Mouse (Mus musculus): ENCODE results near the gene Cyb561d2. TPM values are rescaled to one million over a fixed set of nuclear protein-coding genes. Genes with fewer than 3 reads are reported as not detected.
"Not testable (repeated sequence)": the region's sequence is repeated elsewhere in the genome, so short reads cannot be mapped to it uniquely, and the experiment has no call there.

Gene Cyb561d2
- polyA plus RNA-seq, 1 experiment from 2014 or later = 53.9 TPM

DNA sequence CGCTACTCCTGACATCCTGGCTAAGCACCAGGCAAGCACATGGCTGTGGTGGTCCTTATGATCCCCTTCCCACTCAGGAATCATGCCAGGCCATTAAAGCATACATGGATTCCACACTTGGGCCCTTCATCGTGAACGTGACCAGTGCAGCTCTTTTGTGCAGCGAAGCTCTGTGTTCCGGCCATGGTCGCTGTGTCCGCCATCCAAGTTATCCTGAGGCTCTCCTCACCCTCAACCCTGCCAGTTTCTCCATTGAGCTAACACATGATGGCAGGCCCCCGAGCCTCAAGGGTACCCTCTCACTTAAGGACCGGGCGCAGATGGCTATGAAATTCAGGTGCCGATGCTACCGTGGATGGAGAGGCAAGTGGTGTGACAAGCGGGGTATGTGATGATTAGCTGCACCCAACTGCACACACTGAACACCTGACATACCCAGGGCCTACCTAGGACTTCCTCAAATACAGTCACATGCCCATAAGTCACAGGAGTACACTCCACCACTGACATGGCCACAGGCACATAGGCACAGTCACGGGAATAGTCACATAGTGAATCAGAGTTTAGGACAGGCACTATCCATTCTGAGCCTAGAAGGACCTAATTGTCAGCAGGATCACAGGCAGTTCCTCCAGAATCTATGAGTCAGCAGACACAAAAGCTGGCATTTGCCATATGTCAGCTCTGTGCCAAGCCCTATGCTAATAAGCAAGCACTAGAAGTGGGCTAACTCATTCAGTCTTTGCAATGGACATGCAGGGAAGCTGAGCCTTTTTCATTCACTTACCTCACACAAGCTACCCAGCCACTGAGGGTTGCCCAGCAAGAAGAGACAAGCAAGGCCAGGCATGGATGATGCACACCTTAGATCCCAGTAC, 37.3 kb upstream of the Cyb561d2 start:
- Histone ChIP-seq H3K27ac (replicated peaks) (no peak overlapping the region), H3K4me3 (replicated peaks) (no peak overlapping the region), H3K36me3 (peaks cover 6% of the 10 kb centered on the region; the same call in 1 of the 2 replicates), H3K4me1 (peaks cover 47% of the 10 kb centered on the region), H3K27me3 (replicated peaks) (no peaks in the 10 kb centered on the region), H3K9ac (replicated peaks) (0 out of 2 replicates have a peak overlapping the region, but pooled peaks have one; percentile 14), H3K4me2 (peak overlapping the region; percentile 94), H3K9me3 (replicated peaks) (no peaks in the 10 kb centered on the region)
- 86% methylated on average over 14 of the region's 14 CpGs for WGBS
- no peak for ATAC-seq (ENCODE audit: low FRiP score)

DNA sequence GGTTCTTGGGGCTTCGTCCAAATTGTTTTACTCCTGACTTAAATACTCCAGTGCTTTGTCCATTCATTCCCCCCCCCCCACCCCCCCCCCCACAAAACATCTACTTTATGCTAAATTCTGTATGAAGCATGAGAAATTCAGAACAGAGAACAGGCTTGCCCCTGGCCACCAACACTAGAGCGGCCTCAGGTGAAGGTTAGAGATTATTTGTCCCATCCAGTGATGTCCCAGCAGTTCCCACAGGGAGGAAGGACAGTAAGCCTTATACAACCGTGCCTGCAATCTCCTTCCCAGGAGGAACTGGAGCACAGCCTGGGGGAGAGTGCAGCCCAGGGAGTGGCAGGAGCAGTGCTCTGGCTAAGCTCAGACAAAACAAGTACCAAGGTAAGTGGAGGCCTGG, 36.6 kb upstream of the Cyb561d2 start, which contains the start of gene Naa80:
Naa80 (plus strand) TSS at position 301 of the 400 bp plus-strand sequence.
- WGBS = 77% methylated on average over 3 of the region's 3 CpGs
- Histone ChIP-seq H3K36me3 (peaks cover 10% of the 10 kb centered on the region; the same call in 1 of the 2 replicates), H3K9ac (replicated peaks) (peak within 1 kb of the TSS; percentile 14; the same call in 1 of the 2 replicates), H3K9me3 (replicated peaks) (no peaks in the 10 kb centered on the region), H3K4me2 (peak within 1 kb of the TSS; percentile 94), H3K27me3 (replicated peaks) (no peaks in the 10 kb centered on the region), H3K4me1 (peaks cover 47% of the 10 kb centered on the region), H3K4me3 (replicated peaks) (no peak within 1 kb of the TSS), H3K27ac (replicated peaks) (no peak within 1 kb of the TSS)
- no peak for ATAC-seq (ENCODE audit: low FRiP score)

DNA sequence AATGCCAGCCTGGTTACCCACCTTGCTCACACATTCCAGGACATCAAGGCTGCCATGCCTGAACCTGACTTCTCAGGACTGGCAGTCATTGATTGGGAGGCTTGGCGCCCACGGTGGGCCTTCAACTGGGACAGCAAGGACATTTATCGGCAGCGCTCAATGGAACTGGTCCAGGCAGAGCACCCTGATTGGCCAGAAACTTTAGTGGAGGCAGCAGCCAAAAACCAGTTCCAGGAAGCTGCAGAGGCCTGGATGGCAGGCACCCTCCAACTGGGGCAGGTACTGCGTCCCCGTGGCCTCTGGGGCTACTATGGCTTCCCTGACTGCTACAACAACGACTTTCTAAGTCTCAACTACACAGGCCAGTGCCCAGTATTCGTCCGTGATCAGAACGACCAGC, 35.9 kb upstream of the Cyb561d2 start:
- Histone ChIP-seq H3K27me3 (replicated peaks) (no peaks in the 10 kb centered on the region), H3K4me3 (replicated peaks) (no peak overlapping the region), H3K9ac (replicated peaks) (no peak overlapping the region), H3K27ac (replicated peaks) (no peak overlapping the region), H3K36me3 (peaks cover 15% of the 10 kb centered on the region), H3K9me3 (replicated peaks) (no peaks in the 10 kb centered on the region), H3K4me1 (peaks cover 47% of the 10 kb centered on the region), H3K4me2 (no peak overlapping the region)
- ATAC-seq (ENCODE audit: low FRiP score) = no peak
- WGBS = 96% methylated on average over 10 of the region's 10 CpGs

DNA sequence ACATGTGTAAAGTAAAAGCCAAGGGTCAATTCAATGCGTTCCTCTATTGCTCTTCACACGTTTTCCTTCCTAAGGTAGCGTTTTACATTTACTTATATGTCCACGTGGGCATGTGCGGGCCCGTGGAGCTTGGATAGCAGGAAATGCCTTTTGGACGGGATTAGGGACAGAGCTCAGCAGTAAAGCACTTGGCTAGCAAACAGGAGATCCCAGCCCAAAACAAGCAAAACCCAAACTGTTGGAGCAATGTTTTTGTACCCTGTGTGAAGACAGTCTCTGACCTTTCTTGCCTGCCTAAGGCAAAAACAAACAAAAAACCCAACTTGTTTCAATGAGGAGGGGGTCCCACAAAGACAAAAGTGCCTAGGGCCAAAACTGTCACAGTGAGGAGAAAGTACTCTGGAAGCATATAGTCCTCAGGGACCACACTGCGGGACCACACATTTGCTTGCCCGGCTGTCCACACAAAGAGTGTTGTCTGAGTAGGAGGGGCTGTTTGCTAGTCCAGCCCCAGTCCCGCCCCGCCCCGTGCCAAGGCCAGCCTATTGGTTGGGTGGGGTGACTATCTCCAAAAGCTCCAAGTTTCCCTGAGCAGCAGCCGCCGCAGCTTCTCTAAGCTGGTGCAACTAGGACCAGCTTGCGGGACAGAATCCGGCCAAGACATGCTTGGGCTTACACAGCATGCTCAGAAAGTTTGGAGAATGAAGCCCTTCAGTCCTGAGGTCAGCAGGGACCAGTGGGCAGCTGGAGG, 34.5 kb upstream of the Cyb561d2 start, which contains the start of gene Hyal1:
Hyal1 (plus strand) TSS at position 571 of the 751 bp plus-strand sequence.
- H3K27ac ChIP-seq (replicated peaks) = peak within 1 kb of the TSS; percentile 48
- no peaks in the 10 kb centered on the region for H3K27me3 ChIP-seq (replicated peaks)
- H3K9me3 ChIP-seq (replicated peaks) = no peaks in the 10 kb centered on the region
- peak within 1 kb of the TSS; percentile 23 for H3K4me3 ChIP-seq (replicated peaks)
- H3K4me2 ChIP-seq = peak within 1 kb of the TSS; percentile 47
- peak within 1 kb of the TSS; percentile 34 for H3K9ac ChIP-seq (replicated peaks)
- peaks cover 45% of the 10 kb centered on the region for H3K4me1 ChIP-seq
- H3K36me3 ChIP-seq = peaks cover 26% of the 10 kb centered on the region
- 29% methylated on average over 16 of the region's 16 CpGs for WGBS
- ATAC-seq (ENCODE audit: low FRiP score) = no peak

DNA sequence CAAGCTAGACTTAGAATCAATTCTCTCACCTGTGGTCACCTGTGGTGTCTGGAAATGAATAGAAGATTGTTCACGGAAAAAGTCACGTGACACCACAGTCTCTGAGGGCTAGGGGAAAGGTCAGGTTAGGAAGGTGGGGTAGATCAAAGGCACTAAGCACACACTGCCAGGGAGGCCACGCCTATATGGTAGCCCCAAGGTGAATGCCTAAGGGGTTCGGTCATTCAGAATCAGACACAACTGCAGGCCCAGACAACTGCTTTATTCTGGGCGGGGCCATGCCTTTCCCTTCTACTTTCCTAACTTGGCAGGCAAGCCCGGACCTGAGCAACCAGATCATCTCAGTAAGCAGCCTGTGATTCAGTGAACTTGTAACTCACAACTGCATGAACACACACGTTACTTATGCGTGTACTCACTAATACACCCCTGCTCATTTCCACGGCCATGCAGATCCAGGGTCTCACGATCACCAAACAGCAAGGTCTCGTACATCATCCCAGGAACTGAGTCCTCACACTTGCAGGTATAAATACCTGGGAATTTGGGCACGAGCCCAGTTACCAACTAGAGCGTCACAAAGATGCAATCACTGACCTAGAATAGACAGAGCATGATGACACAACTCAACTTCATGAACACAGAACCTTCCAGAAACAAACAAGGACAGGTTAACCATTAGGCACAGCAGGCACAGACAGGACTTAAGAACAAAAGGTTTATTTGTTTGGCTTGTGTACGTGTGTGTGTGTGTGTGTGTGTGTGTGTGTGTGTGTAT, 33.8 kb upstream of the Cyb561d2 start:
- ATAC-seq (ENCODE audit: low FRiP score) = no peak
- Histone ChIP-seq H3K4me3 (replicated peaks) (no peak overlapping the region), H3K9ac (replicated peaks) (no peak overlapping the region), H3K9me3 (replicated peaks) (no peaks in the 10 kb centered on the region), H3K36me3 (peaks cover 33% of the 10 kb centered on the region), H3K27me3 (replicated peaks) (no peaks in the 10 kb centered on the region), H3K4me1 (peaks cover 45% of the 10 kb centered on the region), H3K4me2 (no peak overlapping the region), H3K27ac (replicated peaks) (no peak overlapping the region)
- 87% methylated on average over 14 of the region's 14 CpGs for WGBS

DNA sequence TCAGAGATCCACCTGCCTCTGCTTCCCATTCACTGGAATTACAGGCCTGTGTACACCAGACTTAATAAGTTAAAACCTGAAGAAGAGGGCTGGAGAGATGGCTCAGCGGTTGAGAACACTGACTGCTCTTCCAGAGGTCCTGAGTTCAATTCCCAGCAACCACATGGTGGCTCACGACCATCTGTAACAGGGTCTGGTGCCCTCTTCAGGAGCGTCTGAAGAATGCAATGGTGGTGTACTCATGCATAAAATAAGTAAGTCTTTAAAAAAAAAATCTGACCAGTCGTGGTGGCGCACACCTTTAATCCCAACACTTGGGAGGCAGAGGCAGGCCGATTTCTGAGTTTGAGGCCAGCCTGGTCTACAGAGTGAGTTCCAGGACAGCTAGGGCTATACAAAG, 31.8 kb upstream of the Cyb561d2 start:
- Histone ChIP-seq H3K36me3 (peaks cover 33% of the 10 kb centered on the region), H3K4me1 (peaks cover 41% of the 10 kb centered on the region)
- 84% methylated on average over 6 of the region's 6 CpGs for WGBS
- not testable (repeated sequence) for H3K27me3 ChIP-seq (replicated peaks); ATAC-seq (ENCODE audit: low FRiP score); H3K4me2 ChIP-seq; H3K9ac ChIP-seq (replicated peaks); H3K9me3 ChIP-seq (replicated peaks); H3K27ac ChIP-seq (replicated peaks); H3K4me3 ChIP-seq (replicated peaks)

DNA sequence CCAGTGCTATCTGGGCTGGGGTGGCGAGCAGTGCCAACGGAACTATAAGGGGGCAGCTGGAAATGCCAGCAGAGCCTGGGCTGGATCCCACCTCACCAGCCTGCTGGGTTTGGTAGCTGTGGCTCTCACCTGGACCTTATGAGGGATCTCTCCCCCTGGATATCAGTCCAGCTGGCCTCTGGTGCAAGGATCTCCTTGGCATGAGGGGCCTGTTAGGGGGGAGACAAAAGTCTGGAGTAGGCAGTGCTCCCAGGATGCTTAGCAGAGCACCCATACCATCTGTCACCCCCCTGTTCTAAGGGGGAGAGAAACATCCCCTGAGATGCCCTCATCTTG, 30.3 kb upstream of the Cyb561d2 start:
- 100% methylated on average over 2 of the region's 2 CpGs for WGBS
- H3K4me2 ChIP-seq = no peak overlapping the region
- H3K9me3 ChIP-seq (replicated peaks) = no peaks in the 10 kb centered on the region
- H3K27ac ChIP-seq (replicated peaks) = no peak overlapping the region
- H3K36me3 ChIP-seq = peaks cover 33% of the 10 kb centered on the region
- H3K4me1 ChIP-seq = peaks cover 46% of the 10 kb centered on the region
- no peak overlapping the region for H3K4me3 ChIP-seq (replicated peaks)
- H3K9ac ChIP-seq (replicated peaks) = no peak overlapping the region
- no peak for ATAC-seq (ENCODE audit: low FRiP score)
- H3K27me3 ChIP-seq (replicated peaks) = no peaks in the 10 kb centered on the region

DNA sequence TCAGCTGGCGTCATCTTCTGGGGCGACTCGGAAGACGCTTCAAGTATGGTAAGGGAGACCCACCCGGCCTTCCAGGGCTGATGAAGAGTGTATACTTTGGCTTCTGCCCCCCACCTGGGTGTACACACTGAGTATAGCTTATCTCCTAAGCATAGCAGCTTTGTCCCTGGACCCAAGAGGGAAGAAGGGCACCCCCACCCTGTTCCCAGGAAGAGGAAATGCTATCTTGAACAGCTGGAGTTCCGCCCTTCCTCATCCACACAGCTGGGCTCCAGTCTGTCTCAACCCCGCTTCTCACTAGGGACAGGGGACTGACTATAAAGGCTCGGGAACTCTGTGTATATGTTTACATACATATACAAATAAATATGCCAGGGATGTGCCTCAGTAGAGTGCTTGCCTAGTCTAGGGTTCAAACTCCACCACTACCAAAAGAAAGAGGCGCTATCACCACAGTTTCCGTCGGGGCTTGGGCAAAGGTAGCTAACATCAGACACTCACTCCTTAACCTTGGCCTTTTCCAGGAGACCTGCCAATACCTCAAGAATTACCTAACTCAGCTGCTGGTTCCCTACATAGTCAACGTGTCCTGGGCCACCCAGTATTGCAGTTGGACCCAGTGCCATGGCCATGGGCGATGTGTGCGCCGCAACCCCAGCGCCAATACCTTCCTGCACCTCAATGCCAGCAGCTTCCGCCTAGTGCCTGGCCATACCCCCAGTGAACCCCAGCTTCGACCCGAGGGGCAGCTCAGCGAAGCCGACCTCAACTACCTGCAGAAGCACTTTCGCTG, 29.7 kb upstream of the Cyb561d2 start:
- H3K9me3 ChIP-seq (replicated peaks) = no peaks in the 10 kb centered on the region
- peak overlapping the region; percentile 9; the same call in 1 of the 2 replicates for H3K4me2 ChIP-seq
- H3K36me3 ChIP-seq = peaks cover 33% of the 10 kb centered on the region
- H3K27me3 ChIP-seq (replicated peaks) = no peaks in the 10 kb centered on the region
- H3K27ac ChIP-seq (replicated peaks) = no peak overlapping the region
- no peak overlapping the region for H3K4me3 ChIP-seq (replicated peaks)
- 96% methylated on average over 22 of the region's 22 CpGs for WGBS
- H3K9ac ChIP-seq (replicated peaks) = no peak overlapping the region
- H3K4me1 ChIP-seq = peaks cover 42% of the 10 kb centered on the region
- no peak for ATAC-seq (ENCODE audit: low FRiP score)

DNA sequence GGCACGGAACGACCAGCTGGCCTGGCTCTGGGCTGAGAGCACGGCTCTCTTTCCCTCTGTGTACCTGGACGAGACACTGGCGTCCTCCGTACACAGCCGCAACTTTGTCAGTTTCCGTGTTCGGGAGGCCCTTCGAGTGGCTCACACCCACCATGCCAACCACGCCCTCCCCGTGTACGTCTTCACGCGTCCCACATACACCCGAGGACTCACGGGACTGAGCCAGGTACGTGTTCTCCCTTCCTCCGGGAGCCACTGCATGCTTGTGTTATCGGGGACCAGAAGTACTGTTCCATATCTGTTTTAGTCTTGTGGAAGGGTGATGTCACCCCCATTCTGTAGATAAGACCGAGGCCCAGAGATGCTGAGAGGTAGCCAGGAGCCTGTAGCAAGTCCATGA, 28.9 kb upstream of the Cyb561d2 start:
- no peak for ATAC-seq (ENCODE audit: low FRiP score)
- H3K9ac ChIP-seq (replicated peaks) = 0 out of 2 replicates have a peak overlapping the region, but pooled peaks have one; percentile 86
- 95% methylated on average over 21 of the region's 21 CpGs for WGBS
- H3K9me3 ChIP-seq (replicated peaks) = no peaks in the 10 kb centered on the region
- no peak overlapping the region for H3K27ac ChIP-seq (replicated peaks)
- no peaks in the 10 kb centered on the region for H3K27me3 ChIP-seq (replicated peaks)
- H3K36me3 ChIP-seq = peaks cover 36% of the 10 kb centered on the region
- peak overlapping the region; percentile 69 for H3K4me2 ChIP-seq
- H3K4me1 ChIP-seq = peaks cover 42% of the 10 kb centered on the region
- peak overlapping the region; percentile 85; the same call in 1 of the 2 replicates for H3K4me3 ChIP-seq (replicated peaks)

DNA sequence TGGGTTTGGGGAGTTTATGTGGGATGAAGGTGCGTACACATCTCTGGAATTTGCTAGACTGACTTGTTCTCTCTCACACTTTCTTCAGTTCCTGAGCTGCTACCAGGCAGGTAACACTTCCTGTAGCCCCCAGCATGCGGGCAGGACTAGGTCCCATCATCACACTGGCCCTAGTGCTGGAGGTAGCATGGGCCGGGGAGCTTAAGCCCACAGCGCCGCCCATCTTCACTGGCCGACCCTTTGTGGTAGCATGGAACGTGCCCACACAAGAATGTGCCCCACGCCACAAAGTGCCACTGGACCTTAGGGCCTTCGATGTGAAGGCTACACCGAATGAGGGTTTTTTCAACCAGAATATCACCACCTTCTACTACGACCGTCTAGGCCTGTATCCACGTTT, 28.0 kb upstream of the Cyb561d2 start:
- no peak for ATAC-seq (ENCODE audit: low FRiP score)
- WGBS = 47% methylated on average over 13 of the region's 13 CpGs
- Histone ChIP-seq H3K9me3 (replicated peaks) (no peaks in the 10 kb centered on the region), H3K36me3 (peaks cover 41% of the 10 kb centered on the region), H3K4me3 (replicated peaks) (peak overlapping the region; percentile 85), H3K27me3 (replicated peaks) (no peaks in the 10 kb centered on the region), H3K9ac (replicated peaks) (peak overlapping the region; percentile 86), H3K4me1 (peaks cover 47% of the 10 kb centered on the region), H3K4me2 (peak overlapping the region; percentile 69), H3K27ac (replicated peaks) (peak overlapping the region; percentile 91; the same call in 1 of the 2 replicates)
